Mouse (Mus musculus): ENCODE measurements around the gene Kcnip4. TPM values are rescaled to one million over a fixed set of nuclear protein-coding genes. Genes with fewer than 3 reads are reported as not detected.
A peak's percentile ranks its signal among the peaks of the same experiment; 100 is the strongest.

Kcnip4 gene
- polyA plus RNA-seq, 1 experiment from 2014 or later = 21.3 TPM

GRCm38 (mm10) chr5:48890216-48890615 is 634.5 kb downstream of the Kcnip4 start:
- WGBS = 66% methylated on average over 8 of the region's 8 CpGs
- H3K27ac ChIP-seq = no peak overlapping the region
- H3K4me3 ChIP-seq (replicated peaks; ENCODE audit: low read length) = peak overlapping the region; percentile 35
- ATAC-seq (ENCODE audit: low FRiP score) (no peak), DNase-seq (ENCODE audit: low spot score) (no peak)
- 0 out of 2 replicates have a peak, but pooled peaks cover 2% of the 10 kb centered on the region for H3K4me1 ChIP-seq (replicated peaks; ENCODE audit: control insufficient read depth, insufficient read depth, low read length)
- H3K36me3 ChIP-seq (replicated peaks; ENCODE audit: control insufficient read depth, insufficient read depth) = no peaks in the 10 kb centered on the region
- no peaks in the 10 kb centered on the region for H3K27me3 ChIP-seq (ENCODE audit: control insufficient read depth, insufficient read depth, low read length)
- peak overlapping the region; percentile 53 for H3K4me2 ChIP-seq (replicated peaks)
- H3K9ac ChIP-seq = peak overlapping the region; percentile 52
- no peaks in the 10 kb centered on the region for H3K9me3 ChIP-seq (ENCODE audit: control insufficient read depth, low read length)

DNA sequence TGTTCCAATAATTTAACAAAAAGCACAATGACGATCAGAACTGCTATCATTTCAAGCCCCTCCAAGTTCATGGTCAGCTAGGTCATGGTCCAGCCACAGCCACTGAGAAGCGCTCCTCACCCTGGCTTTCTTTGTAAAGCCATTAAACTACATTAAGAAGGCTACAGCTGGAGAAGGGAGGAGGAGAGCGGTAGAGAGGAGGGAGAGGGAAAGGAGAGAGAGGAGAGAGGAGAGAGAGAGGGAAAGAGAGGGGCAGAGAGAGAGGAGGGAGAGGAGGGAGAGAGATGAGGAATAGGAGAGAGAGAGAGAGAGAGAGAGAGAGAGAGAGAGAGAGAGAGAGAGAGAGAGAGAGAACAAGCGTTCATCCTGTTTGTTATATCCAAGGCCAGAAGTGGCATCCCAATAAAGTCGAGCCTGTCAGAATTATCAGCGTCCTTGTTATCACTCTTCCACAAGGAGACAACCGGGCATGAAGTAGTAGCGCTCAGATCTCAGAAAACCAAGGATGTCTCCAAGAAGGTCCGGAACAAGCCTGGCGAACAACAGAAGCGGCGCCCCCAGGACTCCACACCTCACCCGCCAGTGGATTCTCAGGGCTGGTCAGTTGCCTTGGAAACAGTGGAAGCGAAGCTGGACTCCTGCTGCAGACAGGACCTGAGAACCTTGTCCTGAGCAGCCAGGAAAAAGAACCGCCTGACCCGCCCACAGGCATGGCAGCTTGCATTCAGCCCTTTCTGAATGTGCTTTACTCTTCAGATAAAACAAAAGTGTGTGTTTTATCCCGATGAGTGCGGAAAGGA is 635.1 kb downstream of the Kcnip4 start:
- H3K36me3 ChIP-seq (replicated peaks; ENCODE audit: control insufficient read depth, insufficient read depth) = no peaks in the 10 kb centered on the region
- H3K4me3 ChIP-seq (replicated peaks; ENCODE audit: low read length) = peak overlapping the region; percentile 35
- 0 out of 2 replicates have a peak, but pooled peaks cover 2% of the 10 kb centered on the region for H3K4me1 ChIP-seq (replicated peaks; ENCODE audit: control insufficient read depth, insufficient read depth, low read length)
- peak overlapping the region; percentile 52 for H3K9ac ChIP-seq
- WGBS = 4% methylated on average over 18 of the region's 18 CpGs
- no peak overlapping the region for H3K27ac ChIP-seq
- DNase-seq (ENCODE audit: low spot score) = peak; percentile 33
- H3K4me2 ChIP-seq (replicated peaks) = peak overlapping the region; percentile 53
- H3K9me3 ChIP-seq (ENCODE audit: control insufficient read depth, low read length) = no peaks in the 10 kb centered on the region
- peak; percentile 89 for ATAC-seq (ENCODE audit: low FRiP score)
- H3K27me3 ChIP-seq (ENCODE audit: control insufficient read depth, insufficient read depth, low read length) = no peaks in the 10 kb centered on the region

- 75% methylated on average over 2 of the region's 2 CpGs for WGBS
- H3K4me2 ChIP-seq (replicated peaks) = no peak overlapping the region
- H3K4me3 ChIP-seq (replicated peaks; ENCODE audit: low read length) = no peak overlapping the region
- ATAC-seq (ENCODE audit: low FRiP score) = no peak
- DNase-seq (ENCODE audit: low spot score) = no peak
- no peaks in the 10 kb centered on the region for H3K9me3 ChIP-seq (ENCODE audit: control insufficient read depth, low read length)
- no peaks in the 10 kb centered on the region for H3K27me3 ChIP-seq (ENCODE audit: control insufficient read depth, insufficient read depth, low read length)
- H3K36me3 ChIP-seq (replicated peaks; ENCODE audit: control insufficient read depth, insufficient read depth) = no peaks in the 10 kb centered on the region
- H3K4me1 ChIP-seq (replicated peaks; ENCODE audit: control insufficient read depth, insufficient read depth, low read length) = no peaks in the 10 kb centered on the region
- H3K27ac ChIP-seq = no peak overlapping the region
- no peak overlapping the region for H3K9ac ChIP-seq
Measured at GRCm38 (mm10) chr5:48878081-48878480, 646.6 kb downstream of the Kcnip4 start.

DNA sequence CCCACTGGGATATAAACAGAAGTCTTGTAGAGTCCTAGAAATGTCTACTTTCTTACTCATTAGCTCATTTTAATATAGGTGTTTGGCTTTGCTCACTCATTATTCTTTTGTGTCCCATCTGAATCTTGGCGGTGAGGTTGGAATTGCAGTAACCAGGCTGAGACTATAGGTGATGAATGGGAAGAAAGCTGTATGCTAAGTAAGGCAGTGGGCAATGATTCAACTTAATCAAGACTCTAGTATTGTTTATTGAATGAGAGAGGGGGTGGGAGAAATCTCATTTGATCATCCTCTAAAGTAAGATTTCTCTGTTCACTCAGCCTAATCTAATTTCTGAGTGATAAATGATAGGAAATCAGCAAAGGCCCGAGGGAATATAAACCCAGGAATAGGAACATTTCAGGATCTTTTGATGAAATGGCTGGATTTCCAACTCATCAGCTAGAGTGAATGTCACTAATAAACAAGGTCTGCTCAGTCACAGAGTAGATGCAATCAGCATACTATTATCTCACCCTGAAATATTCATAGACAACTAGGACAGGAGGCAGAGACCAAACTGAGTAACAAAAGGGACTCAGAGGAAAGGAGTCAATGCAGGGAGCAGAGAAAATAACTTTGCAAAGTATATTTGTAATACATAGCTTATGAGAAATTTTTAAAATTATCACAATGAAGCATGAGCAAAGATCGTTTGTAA is 660.3 kb downstream of the Kcnip4 start:
- Histone ChIP-seq H3K4me3 (replicated peaks; ENCODE audit: low read length) (no peak overlapping the region), H3K9me3 (ENCODE audit: control insufficient read depth, low read length) (no peaks in the 10 kb centered on the region), H3K27me3 (ENCODE audit: control insufficient read depth, insufficient read depth, low read length) (no peaks in the 10 kb centered on the region), H3K4me2 (replicated peaks) (no peak overlapping the region), H3K9ac (no peak overlapping the region), H3K36me3 (replicated peaks; ENCODE audit: control insufficient read depth, insufficient read depth) (no peaks in the 10 kb centered on the region), H3K27ac (no peak overlapping the region), H3K4me1 (replicated peaks; ENCODE audit: control insufficient read depth, insufficient read depth, low read length) (0 out of 2 replicates have a peak, but pooled peaks cover 5% of the 10 kb centered on the region)
- no peak for DNase-seq (ENCODE audit: low spot score)
- ATAC-seq (ENCODE audit: low FRiP score) = peak; percentile 51; the same call in 1 of the 2 replicates
- WGBS = 46% methylated on average over 3 of the region's 3 CpGs

GRCm38 (mm10) chr5:48840971-48841370 is 683.7 kb downstream of the Kcnip4 start:
- H3K4me3 ChIP-seq (replicated peaks; ENCODE audit: low read length) = no peak overlapping the region
- H3K36me3 ChIP-seq (replicated peaks; ENCODE audit: control insufficient read depth, insufficient read depth) = no peaks in the 10 kb centered on the region
- H3K9ac ChIP-seq = no peak overlapping the region
- WGBS = 27% methylated on average over 2 of the region's 2 CpGs
- H3K4me1 ChIP-seq (replicated peaks; ENCODE audit: control insufficient read depth, insufficient read depth, low read length) = no peaks in the 10 kb centered on the region
- H3K9me3 ChIP-seq (ENCODE audit: control insufficient read depth, low read length) = no peaks in the 10 kb centered on the region
- no peak overlapping the region for H3K27ac ChIP-seq
- no peak for DNase-seq (ENCODE audit: low spot score)
- no peak for ATAC-seq (ENCODE audit: low FRiP score)
- no peak overlapping the region for H3K4me2 ChIP-seq (replicated peaks)
- no peaks in the 10 kb centered on the region for H3K27me3 ChIP-seq (ENCODE audit: control insufficient read depth, insufficient read depth, low read length)

DNA sequence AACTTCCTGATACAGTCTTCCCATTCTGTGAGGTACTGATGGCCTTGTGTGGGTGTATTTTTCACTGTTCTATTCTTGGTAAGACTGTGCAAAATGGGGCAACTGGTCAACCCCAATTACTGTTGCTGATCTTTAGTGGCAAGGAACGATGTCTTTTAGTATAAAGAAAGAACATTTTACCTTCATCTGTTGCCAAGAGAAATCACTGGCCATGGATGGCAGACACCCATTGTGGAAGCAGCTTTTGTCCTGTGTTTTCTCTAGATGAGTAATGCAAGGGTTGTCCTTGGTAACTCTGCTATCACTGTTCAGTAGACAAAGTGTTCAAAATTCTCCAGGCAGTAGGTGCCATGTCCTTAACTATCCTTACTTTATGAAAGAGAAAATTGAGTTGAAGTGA is 729.2 kb downstream of the Kcnip4 start:
- Histone ChIP-seq H3K4me1 (replicated peaks; ENCODE audit: control insufficient read depth, insufficient read depth, low read length) (no peaks in the 10 kb centered on the region), H3K27ac (no peak overlapping the region), H3K9ac (no peak overlapping the region), H3K27me3 (ENCODE audit: control insufficient read depth, insufficient read depth, low read length) (no peaks in the 10 kb centered on the region), H3K36me3 (replicated peaks; ENCODE audit: control insufficient read depth, insufficient read depth) (no peaks in the 10 kb centered on the region), H3K4me3 (replicated peaks; ENCODE audit: low read length) (no peak overlapping the region), H3K9me3 (ENCODE audit: control insufficient read depth, low read length) (no peaks in the 10 kb centered on the region), H3K4me2 (replicated peaks) (no peak overlapping the region)
- 83% methylated on average over 1 of the region's 1 CpGs for WGBS
- no peak for ATAC-seq (ENCODE audit: low FRiP score)
- no peak for DNase-seq (ENCODE audit: low spot score)

DNA sequence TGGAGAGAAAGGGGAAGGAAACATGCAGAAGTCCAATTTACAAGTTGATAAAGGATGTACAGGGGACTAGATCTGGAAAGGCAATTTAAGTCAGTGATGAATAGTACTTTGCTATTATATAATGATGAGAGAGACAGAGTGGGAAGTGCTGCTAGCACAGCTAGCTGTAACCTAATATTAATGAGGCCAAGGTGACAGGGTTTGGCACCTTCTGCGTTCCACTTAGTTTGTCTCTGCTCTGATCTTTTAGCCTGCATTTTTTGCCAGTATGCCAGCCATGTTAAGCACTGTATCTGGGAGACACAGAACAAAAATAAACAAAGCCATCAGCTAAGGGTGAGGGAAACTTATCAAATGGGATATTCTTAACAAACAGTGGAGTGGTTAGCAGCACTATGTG is 745.3 kb downstream of the Kcnip4 start:
- no peak for ATAC-seq (ENCODE audit: low FRiP score)
- no peaks in the 10 kb centered on the region for H3K9me3 ChIP-seq (ENCODE audit: control insufficient read depth, low read length)
- no peak overlapping the region for H3K4me3 ChIP-seq (replicated peaks; ENCODE audit: low read length)
- 60% methylated on average over 1 of the region's 1 CpGs for WGBS
- no peak overlapping the region for H3K9ac ChIP-seq
- no peak for DNase-seq (ENCODE audit: low spot score)
- H3K4me2 ChIP-seq (replicated peaks) = no peak overlapping the region
- H3K4me1 ChIP-seq (replicated peaks; ENCODE audit: control insufficient read depth, insufficient read depth, low read length) = no peaks in the 10 kb centered on the region
- H3K36me3 ChIP-seq (replicated peaks; ENCODE audit: control insufficient read depth, insufficient read depth) = no peaks in the 10 kb centered on the region
- no peaks in the 10 kb centered on the region for H3K27me3 ChIP-seq (ENCODE audit: control insufficient read depth, insufficient read depth, low read length)
- no peak overlapping the region for H3K27ac ChIP-seq

DNA sequence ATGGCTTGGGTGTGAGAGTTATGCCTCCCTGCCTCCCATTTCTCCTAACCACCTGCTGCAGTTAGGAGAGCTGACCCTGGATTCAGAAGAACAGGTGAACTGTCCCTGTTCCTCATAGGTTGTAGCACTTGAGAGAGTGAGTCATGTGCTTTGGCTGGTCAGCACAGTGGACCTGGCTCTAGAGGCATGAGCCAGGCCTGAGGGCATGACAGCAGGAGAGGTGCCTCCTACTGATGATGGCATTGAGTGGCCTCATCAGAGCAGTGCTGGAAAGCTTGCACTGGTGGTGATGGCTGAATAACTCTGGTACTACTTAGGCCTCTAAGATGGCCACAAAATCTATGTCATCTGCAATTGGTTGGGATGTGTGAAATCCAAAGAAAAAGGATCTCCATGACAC is 776.1 kb downstream of the Kcnip4 start:
- Histone ChIP-seq H3K27me3 (ENCODE audit: control insufficient read depth, insufficient read depth, low read length) (no peaks in the 10 kb centered on the region), H3K36me3 (replicated peaks; ENCODE audit: control insufficient read depth, insufficient read depth) (no peaks in the 10 kb centered on the region), H3K4me2 (replicated peaks) (no peak overlapping the region), H3K9me3 (ENCODE audit: control insufficient read depth, low read length) (no peaks in the 10 kb centered on the region), H3K27ac (no peak overlapping the region), H3K9ac (no peak overlapping the region), H3K4me1 (replicated peaks; ENCODE audit: control insufficient read depth, insufficient read depth, low read length) (no peaks in the 10 kb centered on the region), H3K4me3 (replicated peaks; ENCODE audit: low read length) (no peak overlapping the region)
- DNase-seq (ENCODE audit: low spot score) (no peak), ATAC-seq (ENCODE audit: low FRiP score) (0 out of 2 replicates have a peak, but pooled peaks have one; percentile 37)

GRCm38 (mm10) chr5:48737640-48738039 is 787.1 kb downstream of the Kcnip4 start:
- H3K9me3 ChIP-seq (ENCODE audit: control insufficient read depth, low read length) = no peaks in the 10 kb centered on the region
- no peaks in the 10 kb centered on the region for H3K36me3 ChIP-seq (replicated peaks; ENCODE audit: control insufficient read depth, insufficient read depth)
- no peak overlapping the region for H3K4me2 ChIP-seq (replicated peaks)
- H3K27me3 ChIP-seq (ENCODE audit: control insufficient read depth, insufficient read depth, low read length) = no peaks in the 10 kb centered on the region
- ATAC-seq (ENCODE audit: low FRiP score) = no peak
- H3K4me3 ChIP-seq (replicated peaks; ENCODE audit: low read length) = no peak overlapping the region
- no peak overlapping the region for H3K9ac ChIP-seq
- H3K27ac ChIP-seq = no peak overlapping the region
- WGBS = 47% methylated on average over 2 of the region's 2 CpGs
- DNase-seq (ENCODE audit: low spot score) = peak; percentile 46
- H3K4me1 ChIP-seq (replicated peaks; ENCODE audit: control insufficient read depth, insufficient read depth, low read length) = no peaks in the 10 kb centered on the region

All from hindbrain, embryonic 14.5 days (tissue).